Mouse (Mus musculus) T-helper 1 cell (primary cell): ENCODE results near the gene Esyt1.
"Not testable (repeated sequence)": the region's sequence is repeated elsewhere in the genome, so short reads cannot be mapped to it uniquely, and the experiment has no call there.

Source experiments
- in situ Hi-C: fragments of 300-600 bp; cut with MboI, MseI; formaldehyde crosslinking; loops from one replicate; pipeline ENCODE4 v1.15.1; 2025; ENCODE audit warnings: high pct_unique_total_duplicates

The Esyt1 gene

GRCm38 (mm10) chr10:128538340-128538870 is 12.7 kb upstream of the Esyt1 start:
- in situ Hi-C loops: no loop called here

- in situ Hi-C loops: no loop called here
These were observed 10.7 kb upstream of the Esyt1 start for GRCm38 (mm10) chr10:128536266-128536940.

GRCm38 (mm10) chr10:128535624-128536265 is 10.1 kb upstream of the Esyt1 start:
- in situ Hi-C loops: no loop called here

- in situ Hi-C loops: no loop called here
These were observed 9.5 kb upstream of the Esyt1 start for GRCm38 (mm10) chr10:128535206-128535605.

GRCm38 (mm10) chr10:128526366-128527356 is 990 bp upstream of the Esyt1 start:
- in situ Hi-C loops: no loop called here

- in situ Hi-C loops: no loop called here
These were observed 674 bp downstream of the Esyt1 start for GRCm38 (mm10) chr10:128524732-128525662.

GRCm38 (mm10) chr10:128524111-128524731 is 1.4 kb downstream of the Esyt1 start:
- in situ Hi-C loops: no loop called here

GRCm38 (mm10) chr10:128522351-128522750 is 3.3 kb downstream of the Esyt1 start:
- in situ Hi-C loops: no loop called here

- in situ Hi-C loops: no loop called here
These were observed 5.1 kb downstream of the Esyt1 start for GRCm38 (mm10) chr10:128520591-128520990.

GRCm38 (mm10) chr10:128518833-128519232 is 6.8 kb downstream of the Esyt1 start:
- in situ Hi-C loops: no loop called here

GRCm38 (mm10) chr10:128516677-128517076 is 9.0 kb downstream of the Esyt1 start:
- in situ Hi-C loops: no loop called here

- in situ Hi-C loops: no loop called here
These were observed 9.6 kb downstream of the Esyt1 start for GRCm38 (mm10) chr10:128516029-128516428.

GRCm38 (mm10) chr10:128515044-128515443 is 10.6 kb downstream of the Esyt1 start:
- in situ Hi-C loops: no loop called here

- in situ Hi-C loops: no loop called here
These were observed 13.9 kb downstream of the Esyt1 start for GRCm38 (mm10) chr10:128511761-128512160.

- in situ Hi-C loops: no loop called here
These were observed 14.5 kb downstream of the Esyt1 start for GRCm38 (mm10) chr10:128511189-128511588.

GRCm38 (mm10) chr10:128510301-128510700 is 15.4 kb downstream of the Esyt1 start:
- in situ Hi-C loops: no loop called here

GRCm38 (mm10) chr10:128509831-128510230 is 15.8 kb downstream of the Esyt1 start:
- in situ Hi-C loops: no loop called here

- in situ Hi-C loops: no loop called here
These were observed 16.5 kb downstream of the Esyt1 start for GRCm38 (mm10) chr10:128509203-128509602.

- in situ Hi-C loops: no loop called here
These were observed 17.4 kb downstream of the Esyt1 start for GRCm38 (mm10) chr10:128508260-128508659.

- in situ Hi-C loops: no loop called here
These were observed 19.7 kb downstream of the Esyt1 start for GRCm38 (mm10) chr10:128505974-128506373.

GRCm38 (mm10) chr10:128505371-128505667 is 20.4 kb downstream of the Esyt1 start:
- in situ Hi-C loops: not testable (repeated sequence)
